Mouse (Mus musculus): Measurements from ENCODE around the gene Pnpla2.
"Not testable (repeated sequence)": the region's sequence is repeated elsewhere in the genome, so short reads cannot be mapped to it uniquely, and the experiment has no call there.

Gene Pnpla2

DNA sequence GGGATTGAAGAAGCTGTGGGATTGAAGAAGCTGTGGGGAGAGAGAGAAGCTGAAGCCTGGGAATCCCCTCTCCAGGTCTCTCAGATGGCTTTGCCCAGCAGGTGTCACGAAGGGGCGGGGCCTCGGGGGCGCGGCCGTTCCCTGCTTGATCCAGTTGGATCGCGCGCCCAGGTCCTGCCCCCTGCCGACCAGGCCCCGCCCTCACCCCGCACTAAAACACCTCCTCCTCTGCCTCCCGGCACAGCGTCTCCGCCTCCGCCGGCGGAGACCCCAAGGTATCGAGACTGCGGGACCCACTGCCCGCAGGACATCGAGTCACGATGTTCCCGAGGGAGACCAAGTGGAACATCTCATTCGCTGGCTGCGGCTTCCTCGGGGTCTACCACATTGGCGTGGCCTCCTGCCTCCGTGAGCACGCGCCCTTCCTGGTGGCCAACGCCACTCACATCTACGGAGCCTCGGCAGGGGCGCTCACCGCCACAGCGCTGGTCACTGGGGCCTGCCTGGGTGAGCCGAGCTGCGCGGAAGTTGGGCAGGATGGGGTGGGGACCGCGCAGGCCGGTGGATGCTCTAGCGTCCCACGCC lies at the start of gene Pnpla2:
Gene Pnpla2, plus strand, starts transcription at position 232 of the 585 bp plus-strand sequence.
- peak; percentile 95 for DNase-seq (ENCODE audit: low spot score)

DNA sequence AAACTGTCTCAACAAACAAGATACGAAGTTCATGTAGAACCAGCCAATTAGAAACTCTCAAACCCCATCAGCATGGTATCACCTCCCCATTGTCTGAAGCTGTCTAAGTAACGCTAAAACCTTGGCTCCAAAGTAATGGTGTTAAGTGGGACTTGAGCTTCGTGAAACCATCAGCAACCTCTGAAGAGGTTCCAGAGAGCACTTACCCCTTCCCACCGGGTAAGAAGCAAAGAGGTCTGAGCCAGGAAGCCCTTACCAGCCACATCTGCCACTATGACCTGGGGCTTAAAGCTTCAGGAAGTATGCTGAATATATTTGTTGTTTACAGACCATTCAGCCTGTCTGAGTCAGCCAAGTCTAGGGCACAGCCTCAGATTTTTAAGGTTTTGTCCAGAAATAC lies 49.5 kb upstream of the Pnpla2 start:
- no peak for DNase-seq (ENCODE audit: low spot score)

DNA sequence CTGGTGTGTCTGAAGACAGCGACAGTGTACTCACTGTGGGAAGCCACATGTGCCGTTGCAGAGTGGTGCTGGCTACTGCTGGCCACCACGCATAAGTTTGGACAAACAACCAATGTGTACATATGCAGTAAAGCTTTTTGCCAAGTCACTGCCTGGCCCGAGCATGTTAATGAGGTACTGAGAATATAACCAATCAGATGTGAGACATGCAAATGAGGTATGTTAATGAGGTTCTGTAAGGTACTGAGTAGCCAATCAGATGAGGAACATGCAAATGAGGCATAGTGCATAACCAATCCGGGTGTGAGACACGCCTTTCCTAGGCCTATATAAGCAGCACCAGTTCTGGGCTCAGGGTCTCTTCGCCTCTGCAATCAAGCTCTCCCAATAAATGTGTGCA lies 47.3 kb upstream of the Pnpla2 start:
- not testable (repeated sequence) for DNase-seq (ENCODE audit: low spot score)

DNA sequence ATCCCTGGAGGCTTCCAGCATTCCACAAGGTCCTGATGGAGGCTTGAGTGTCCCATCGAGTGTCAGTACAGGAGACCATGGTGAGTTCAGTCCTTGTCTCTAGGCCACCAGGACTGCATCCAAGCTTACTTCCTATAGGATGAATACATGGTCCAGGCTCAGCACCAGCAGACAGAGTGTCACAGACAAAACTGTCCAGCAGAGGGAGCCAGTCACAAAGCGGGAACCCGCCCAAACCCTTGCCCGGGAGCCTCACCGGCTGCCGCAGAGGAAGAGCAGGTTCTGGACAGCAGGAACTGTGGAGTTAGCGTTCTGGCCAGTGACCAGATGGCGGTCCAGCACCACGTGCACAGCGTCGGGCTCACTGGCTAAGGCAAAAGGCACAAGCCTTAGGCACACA lies 46.2 kb upstream of the Pnpla2 start:
- DNase-seq (ENCODE audit: low spot score) = peak; percentile 95

DNA sequence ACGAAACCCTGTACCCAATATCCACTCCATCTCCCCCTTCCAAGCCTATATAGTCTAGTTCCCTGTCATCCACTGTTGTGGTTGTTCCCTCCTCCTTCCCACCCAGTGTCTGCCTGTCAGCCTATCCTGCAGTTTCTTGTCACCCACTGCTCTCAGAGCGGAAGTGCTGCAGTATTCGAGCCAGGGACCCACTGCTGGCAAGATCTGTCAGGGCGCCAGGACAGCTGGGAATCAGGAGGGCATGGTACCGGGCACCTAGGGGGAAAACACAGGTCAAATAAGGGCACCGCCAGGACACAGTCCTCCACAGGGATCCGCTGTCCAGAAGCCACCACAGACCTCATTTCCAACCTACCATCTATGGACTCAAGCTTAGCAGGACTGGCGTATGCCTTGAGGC lies 44.4 kb upstream of the Pnpla2 start:
- no peak for DNase-seq (ENCODE audit: low spot score)

DNA sequence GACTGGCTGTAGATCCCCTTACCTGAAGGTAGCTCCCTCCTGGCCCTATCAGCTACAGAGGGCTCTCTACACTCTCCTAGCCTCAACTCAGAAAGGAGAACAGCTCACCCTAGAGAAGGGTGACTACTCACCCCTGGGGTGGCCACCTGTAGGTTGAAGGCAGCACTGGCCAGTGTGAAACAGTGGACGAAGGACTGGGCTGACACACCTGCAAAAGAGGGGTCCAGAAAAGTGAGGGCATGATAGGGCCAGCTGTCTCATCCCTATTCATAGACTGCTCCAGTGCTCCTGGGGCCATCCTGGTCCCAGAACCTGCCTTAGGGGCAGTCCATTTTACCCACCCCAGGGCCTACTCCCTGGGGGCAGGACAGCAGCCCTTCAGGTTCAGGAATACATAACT lies 43.3 kb upstream of the Pnpla2 start:
- DNase-seq (ENCODE audit: low spot score) = no peak

DNA sequence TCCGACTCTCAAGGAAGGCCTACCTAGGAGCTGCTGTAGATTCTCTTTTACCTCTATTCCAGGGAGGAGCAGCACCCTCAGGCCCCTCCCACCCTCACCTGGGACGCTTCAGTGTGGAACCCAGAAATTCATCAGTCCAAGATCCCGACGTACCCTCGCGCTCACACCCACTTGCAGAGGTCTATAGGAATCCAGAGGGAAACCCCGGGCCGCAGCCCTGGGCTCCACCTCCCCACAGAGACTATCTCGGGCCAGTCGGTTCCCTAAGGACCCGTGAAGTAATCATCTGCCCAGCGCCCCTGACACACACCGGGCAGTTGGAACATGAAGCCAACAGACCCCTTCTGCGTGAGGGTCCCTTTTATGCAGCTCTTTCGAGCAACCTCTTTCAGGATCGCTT lies 41.7 kb upstream of the Pnpla2 start:
- DNase-seq (ENCODE audit: low spot score) = no peak

DNA sequence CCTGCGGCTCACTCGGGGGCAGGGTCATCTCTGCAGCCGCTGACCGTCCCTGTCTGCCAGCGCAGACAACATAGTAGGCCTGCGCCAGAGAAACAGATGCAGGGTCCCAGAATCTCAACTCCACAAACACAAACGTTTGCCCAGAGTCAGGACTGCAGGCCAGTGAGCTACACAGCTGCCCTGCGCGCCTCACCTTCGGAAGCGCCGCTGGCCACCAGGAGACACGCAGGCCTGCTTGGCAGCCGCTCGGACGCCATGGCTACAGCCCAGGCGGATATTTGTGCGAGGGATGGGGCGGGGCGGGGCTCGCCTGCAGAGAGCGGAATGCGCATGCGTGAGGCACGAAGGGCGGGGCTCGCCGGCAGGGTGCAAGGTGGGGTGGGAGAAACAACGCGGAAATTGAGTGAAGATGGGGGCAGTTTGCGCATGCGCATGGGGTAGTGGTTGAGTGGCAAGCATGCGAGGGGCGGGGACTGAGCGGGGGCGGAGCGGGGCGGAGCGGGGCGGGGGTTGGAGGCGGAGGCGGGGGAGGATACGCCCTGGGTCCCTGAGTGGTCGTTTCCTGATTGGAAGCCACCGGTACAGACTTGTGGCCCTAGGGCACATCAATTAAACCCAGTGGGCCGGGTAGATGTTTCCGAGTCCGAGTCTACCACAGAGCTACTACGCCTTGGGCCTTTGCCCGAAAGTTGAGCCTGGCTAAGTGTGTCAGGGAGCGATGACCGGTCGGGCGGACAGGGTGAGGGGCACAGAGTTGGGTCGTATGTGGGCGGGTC lies 41.0 kb upstream of the Pnpla2 start, which contains the start of gene Gatd1:
Gene Gatd1, minus strand, starts transcription at position 328 of the 776 bp plus-strand sequence.
- peak; percentile 100 for DNase-seq (ENCODE audit: low spot score)

DNA sequence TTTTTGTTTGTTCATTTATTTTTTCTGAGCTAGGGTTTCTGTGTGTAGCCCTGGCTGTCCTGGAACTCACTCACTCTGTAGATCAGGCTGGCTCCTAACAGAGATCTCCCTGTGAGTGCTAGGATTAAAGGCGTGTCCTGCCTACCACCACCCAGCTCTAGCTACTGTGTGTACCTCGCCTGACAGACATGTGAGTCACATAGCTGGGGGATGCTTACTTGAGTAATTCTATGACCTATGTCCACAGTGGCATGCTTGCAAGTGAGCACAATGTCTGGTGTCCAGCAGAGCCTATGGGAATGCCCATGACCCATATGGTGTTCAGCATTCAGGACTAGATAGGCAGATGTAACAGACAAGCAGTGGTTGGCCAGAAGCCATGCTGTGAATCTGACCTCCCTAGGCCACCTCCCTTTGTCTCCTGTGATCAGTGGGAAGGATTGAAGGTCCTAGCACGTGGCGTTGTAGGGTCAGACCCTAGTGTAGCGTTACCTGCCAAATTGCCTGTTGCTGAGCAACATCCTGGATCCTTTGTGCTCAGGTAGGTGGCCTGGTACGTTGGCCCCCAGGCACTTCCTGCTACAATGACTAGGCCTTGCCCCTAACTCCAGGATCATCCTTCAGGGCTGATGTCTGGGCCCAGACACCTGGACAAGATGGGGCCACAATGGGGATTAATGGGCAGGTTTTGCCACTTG lies 38.7 kb upstream of the Pnpla2 start:
- DNase-seq (ENCODE audit: low spot score) = no peak

DNA sequence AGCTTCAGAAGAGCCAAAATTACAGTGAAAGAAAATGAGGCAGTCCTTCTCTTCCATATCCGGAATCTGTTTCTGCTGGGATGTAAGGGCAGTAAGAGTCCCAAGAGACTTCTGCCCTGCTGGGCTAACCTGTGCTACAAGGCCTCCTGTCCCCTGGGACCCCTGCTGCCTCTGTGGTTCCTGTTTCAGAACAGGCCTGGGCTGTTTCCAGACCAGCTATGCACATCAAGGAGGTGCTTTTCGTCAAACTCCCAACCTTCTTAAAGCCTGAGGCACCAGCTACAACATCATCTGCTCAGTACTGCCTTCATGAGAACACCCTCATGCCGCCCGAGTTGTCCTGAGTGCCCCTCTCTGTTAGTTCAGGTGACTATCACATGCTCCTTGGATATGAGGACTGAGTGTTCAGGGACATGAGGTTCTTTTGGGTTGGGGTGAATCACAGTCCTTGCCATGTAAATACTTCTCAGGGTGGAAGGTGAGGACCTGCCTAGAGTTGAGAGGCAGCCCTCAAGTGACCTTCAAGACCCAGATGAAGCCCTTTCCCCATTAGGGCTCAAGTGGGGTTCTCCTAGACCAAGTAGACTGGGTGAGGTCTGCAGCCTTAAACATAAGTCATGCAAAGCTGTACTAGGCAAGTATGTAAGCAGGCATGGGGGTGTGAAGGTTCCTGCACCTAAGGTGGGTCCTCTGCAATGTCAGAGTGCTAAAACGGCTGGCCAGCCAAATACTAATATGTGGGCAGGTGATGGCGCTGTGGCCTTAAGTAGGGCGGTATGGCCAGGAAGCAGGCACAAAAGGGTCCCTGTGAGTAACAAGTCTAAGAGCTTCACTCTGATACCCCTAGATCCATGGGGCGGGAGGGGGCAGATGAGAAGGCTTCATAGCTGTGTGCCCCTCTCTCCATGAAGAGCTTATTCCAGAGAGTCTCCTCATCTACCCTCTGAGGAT lies 37.0 kb upstream of the Pnpla2 start:
- DNase-seq (ENCODE audit: low spot score) = no peak

DNA sequence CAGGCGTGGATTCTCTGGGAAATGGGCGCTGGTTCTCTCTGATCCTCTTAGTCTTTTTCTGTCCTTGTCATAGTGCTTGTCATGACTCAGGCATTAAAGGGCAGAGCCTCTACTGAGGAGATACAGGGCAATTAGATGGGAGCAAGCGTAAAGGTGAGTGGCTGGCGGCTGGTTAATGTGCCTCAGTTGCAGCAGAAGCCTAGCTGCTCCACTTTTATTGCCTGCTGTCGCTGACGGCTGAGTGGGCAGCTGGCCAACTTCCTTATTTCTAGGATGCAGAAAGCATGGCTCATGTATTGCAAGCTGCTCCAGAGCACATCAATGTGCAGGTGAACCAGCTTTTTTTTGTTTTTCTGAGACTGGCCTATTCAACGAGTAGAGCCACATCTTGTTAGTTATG lies 36.0 kb upstream of the Pnpla2 start:
- no peak for DNase-seq (ENCODE audit: low spot score)

DNA sequence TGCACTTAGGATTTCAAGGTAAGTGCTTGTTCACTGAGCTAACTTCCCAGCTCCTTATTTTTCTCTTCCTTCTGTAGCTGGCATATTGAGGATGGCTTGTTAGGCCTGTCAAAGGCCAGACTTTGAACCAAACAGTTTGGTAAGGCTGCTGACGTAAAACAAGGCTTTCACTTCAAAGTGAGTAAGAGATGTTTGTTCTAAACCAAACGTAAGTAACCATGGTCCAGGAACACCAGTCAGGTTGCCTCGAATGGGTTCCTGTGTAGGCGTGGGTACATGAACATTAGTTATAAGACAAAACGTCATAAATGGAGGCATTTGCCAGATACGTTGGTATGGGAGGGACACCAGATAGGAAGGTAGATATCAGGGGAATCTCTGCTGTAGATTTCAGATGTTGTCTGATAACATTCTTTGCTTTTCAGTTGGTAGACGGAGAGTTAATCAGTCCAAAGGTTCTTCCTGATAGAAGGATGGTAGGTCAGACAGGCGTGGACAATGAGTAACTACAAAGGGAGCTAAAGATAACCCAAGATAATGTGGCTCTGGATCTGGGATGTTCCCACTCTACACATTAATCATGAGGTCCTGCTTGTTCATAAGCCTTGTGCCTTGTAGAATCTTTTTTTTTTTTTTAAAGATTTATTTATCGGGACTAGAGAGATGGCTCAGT lies 34.8 kb upstream of the Pnpla2 start:
- no peak for DNase-seq (ENCODE audit: low spot score)

DNA sequence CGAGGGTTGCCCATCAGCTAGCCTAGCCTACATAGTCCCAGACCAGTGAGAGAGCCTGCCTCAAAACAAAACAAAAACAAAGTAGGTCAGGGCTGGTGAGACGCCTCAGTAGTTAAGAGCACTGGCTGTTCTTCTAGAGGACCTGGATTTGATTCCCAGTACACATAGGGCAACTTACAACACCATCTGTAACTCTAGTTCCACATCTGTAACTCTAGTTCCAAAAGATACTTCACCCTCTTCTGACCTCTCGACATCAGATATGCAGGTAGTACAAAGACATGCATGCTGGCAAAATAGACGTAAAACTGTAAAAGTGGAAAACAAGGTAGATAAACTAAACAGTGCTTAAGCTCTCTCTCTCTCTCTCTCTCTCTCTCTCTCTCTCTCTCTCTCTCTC lies 31.2 kb upstream of the Pnpla2 start:
- no peak for DNase-seq (ENCODE audit: low spot score)

DNA sequence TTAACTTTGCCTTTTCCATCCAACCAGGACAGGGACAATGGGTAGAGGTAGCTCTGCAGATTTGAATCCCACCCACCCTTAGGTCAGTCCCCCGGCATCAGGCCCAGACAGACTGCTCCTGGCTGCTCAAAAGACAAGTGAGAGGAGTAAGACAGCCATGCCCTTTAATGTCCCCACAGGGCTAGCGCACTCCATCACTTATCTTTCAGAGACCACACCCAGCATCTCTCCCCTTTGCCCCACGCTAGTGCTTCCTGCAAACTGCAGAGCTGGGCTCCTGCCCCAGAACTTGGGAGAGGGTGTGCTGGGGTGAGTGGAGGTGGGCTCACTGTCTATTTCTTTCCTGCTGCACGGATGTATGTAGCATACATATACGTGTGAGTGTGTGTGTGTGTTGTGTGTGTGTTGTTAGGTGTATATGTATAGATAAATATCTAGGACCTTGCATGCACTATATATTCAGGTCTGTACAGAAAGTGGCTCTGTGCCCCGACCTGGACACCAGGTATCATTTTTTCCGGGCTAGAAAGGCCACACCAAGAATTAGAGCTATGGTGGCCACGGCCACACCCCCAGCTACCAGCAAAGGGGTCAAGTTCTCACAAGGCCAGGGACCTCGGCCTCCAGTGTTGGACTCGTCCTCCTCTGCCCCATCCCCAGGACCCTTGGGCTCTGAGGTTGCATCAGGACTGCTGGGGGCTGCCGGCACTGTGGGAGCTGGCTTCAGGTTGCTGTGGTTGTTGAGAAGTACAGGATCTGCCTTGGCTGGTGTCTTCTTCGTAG lies 27.9 kb upstream of the Pnpla2 start:
- DNase-seq (ENCODE audit: low spot score) = no peak

DNA sequence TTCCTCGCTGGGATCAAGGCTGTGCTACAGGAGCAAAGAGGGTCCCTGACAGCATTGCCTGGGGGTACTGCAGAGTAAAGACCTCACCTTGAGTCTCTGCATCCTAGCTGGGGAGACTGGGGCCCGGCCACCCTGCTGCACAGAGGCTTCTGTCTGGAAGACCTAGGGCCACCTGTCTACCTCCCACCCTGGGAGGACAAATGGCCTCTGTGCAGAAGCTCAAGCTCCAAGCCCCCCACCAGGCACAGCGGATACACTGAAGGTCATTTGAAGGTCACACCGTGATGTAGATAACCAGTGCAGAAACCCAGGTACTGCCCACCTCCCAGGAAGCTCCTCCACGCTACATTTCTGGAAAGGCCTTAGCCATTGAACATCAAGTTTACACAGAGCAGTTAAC lies 26.3 kb upstream of the Pnpla2 start:
- no peak for DNase-seq (ENCODE audit: low spot score)

DNA sequence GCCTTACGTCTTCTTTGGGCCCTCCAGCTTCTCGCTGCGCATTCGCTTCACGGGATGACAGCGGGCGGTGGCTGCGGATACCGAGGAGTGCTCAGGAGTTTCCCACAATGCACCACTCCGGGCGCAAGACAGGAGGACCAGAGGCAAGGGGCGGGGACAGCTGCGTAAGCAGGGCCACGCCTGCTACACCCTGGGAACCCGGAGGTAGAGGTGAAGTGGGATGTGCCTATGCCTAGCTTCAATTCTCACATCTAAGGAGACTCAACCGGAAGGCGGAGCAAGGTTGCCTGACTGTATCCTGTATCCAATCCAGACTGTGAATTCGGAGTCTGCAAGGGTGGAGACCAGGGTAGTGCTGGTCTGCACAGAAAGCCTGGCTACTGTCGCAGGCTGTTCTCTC lies 25.7 kb upstream of the Pnpla2 start, which contains the start of gene Cend1:
Gene Cend1, minus strand, starts transcription at position 182 of the 400 bp plus-strand sequence.
- peak; percentile 72 for DNase-seq (ENCODE audit: low spot score)

DNA sequence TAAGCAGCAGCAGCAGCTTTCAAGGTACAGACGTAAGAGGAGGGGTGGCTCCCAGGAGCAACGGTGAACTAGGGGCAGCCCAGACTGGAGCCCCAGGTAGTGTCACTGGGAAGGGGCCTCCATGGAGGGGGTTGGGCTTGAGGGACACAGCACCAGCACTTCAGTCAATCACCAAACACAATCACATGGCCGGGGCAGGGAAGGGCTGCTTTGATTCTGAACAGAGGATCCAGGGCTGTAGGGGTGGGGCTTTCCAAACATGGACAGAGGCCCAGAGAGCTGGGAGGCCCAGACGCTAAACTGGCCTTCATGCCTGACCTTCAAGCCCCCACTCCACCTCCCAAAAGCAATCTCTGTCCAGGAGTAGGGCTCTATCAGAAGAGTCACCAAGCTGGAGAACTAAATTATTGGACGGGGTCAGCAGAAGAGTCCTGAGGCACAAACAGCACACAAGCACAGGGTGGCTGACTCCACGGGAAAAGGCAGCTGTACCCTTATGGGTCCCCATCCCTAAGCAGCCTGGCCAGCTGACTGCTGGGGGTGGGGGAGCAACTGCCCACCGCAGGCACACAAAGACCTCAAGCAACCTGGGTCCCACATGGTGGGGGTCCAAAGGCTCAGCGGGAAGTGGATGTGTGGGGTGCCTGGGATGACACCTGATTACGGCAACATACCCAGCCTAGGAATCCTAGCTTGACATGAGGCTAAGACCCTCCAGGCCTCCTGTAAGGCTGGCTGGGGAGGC lies 25.0 kb upstream of the Pnpla2 start:
- no peak for DNase-seq (ENCODE audit: low spot score)

DNA sequence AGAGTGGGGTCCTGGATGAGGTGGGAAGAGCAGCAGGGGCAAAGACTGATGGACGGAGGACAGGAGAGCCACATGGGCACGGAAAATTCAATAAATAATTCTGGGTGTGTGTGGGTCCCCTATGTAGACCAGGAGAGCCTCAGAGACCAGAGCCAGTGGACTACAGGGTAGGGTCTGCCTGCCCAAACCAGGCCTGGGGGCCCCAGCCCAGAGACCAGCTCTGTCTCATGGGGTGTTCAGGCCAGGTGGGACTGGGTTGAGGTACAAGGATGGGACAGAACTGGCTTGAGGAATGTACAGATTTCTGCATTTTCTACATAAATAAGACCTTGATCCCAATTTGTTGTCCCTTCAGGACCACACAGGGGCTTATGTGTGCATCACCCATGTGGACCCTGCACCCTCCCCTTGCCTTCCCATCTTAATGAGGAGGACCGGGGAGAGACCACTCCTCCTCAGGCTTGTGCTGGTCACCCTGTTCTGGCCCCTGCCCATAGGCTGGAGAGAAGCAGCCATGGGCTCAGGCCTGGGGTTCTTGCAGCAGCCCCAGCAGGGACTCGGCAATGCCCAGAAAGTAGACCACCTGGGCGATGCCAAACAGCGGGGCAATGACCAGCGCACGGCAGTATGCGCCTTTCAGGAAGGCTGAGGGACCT lies 24.3 kb upstream of the Pnpla2 start:
- no peak for DNase-seq (ENCODE audit: low spot score)

DNA sequence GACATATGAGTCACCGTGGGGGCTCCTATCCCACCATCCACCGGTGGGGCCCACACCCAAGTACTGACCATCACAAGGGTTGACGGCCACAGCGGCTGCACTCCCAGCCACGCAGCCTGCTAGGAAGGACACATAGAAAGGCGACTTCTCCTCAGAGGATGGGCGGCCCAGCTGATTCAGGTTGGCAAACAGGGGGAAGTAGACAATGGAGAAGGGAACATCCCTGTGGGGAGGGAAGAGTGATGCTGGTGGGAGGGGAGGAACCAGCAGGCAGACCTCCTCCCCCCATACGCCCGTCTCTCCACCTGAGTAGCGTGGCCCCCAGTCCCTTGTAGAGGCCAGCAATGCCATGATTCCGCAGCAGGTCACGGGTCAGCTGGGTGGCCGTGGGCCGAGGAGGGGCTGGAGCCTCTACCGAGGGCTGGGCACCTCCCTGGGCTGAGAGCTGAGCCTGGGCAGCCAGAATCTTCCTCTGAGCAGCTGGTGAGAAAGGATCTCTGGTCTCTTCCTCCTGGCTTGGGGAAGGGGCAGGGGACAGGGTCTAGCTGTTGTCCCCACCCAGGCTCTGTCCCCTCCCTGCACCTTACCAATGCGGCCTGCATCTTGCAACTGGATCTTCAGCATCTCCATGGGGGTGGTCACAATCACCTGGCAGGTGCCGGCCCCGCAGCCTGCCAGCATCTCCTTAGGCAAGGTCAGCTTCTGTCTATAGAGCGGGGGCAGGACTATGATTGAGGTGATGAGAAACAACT lies 23.4 kb upstream of the Pnpla2 start:
- DNase-seq (ENCODE audit: low spot score) = no peak

Data from retina, embryonic 14.5 days (tissue).